Mouse (Mus musculus) layer of hippocampus, postnatal 36 days (tissue): ENCODE measurements around the gene Arpc4. TPM values are rescaled to one million over a fixed set of nuclear protein-coding genes. Genes with fewer than 3 reads are reported as not detected.

Experiments
- microRNA-seq, 2 experiments: library from miRNA; unstranded; fragments of <30 nt; microRNA quantifications; one replicate each; pipeline ENCODE4 v1.2.0; 2021
- total RNA-seq, 2 experiments: library from RNA; stranded (reverse); gene quantifications; 2 replicates each; pipeline ENCODE4 v1.2.3; 2021

The Arpc4 gene
- total RNA-seq, 2 experiments from 2014 or later = 296 to 329 TPM

Small RNA genes within 50 kb of the gene (microRNA-seq; reads per million reads assigned to microRNA genes)
- gene Gm24387 = 0 reads per million in 2 experiments

Other genes with a start within 250 kb of the Arpc4 start
- gene Lhfpl4, start 182.7 kb upstream of the Arpc4 start, total RNA-seq = 10 to 100 TPM; 75.6 to 78.2 TPM
- 10 to 100 TPM; 12.6 to 14.5 TPM for gene Mtmr14, start 140.3 kb upstream of the Arpc4 start, total RNA-seq
- 10 to 100 TPM; 17.6 to 22.7 TPM for gene Cpne9, start 95.8 kb upstream of the Arpc4 start, total RNA-seq
- gene Brpf1, start 71.0 kb upstream of the Arpc4 start, total RNA-seq = 10 to 100 TPM; 36.3 to 39.4 TPM
- 1 to 10 TPM; 8.3 to 9.5 TPM for gene Ogg1, start 51.1 kb upstream of the Arpc4 start, total RNA-seq
- 10 to 100 TPM; 48.6 to 50.1 TPM for gene Camk1, start 34.1 kb upstream of the Arpc4 start, total RNA-seq
- gene Tada3, start 232 bp upstream of the Arpc4 start, total RNA-seq = 10 to 100 TPM; 53.4 to 56.1 TPM
- 10 to 100 TPM; 17.8 to 19.3 TPM for gene Ttll3, start 11.1 kb downstream of the Arpc4 start, total RNA-seq
- gene Rpusd3, start 41.2 kb downstream of the Arpc4 start, total RNA-seq = 10 to 100 TPM; 31.1 to 32.4 TPM
- gene Cidec, start 57.6 kb downstream of the Arpc4 start, total RNA-seq = not detected
- gene Jagn1, start 64.5 kb downstream of the Arpc4 start, total RNA-seq = 10 to 100 TPM; 43.4 to 50.6 TPM
- under 1 TPM; 0.25 to 0.27 TPM for gene Il17re, start 80.4 kb downstream of the Arpc4 start, total RNA-seq
- 1 to 10 TPM; 6.4 to 9.7 TPM for gene Il17rc, start 93.3 kb downstream of the Arpc4 start, total RNA-seq
- 100 to 1,000 TPM; 122 to 133 TPM for gene Creld1, start 105.2 kb downstream of the Arpc4 start, total RNA-seq
- gene Prrt3, start 123.8 kb downstream of the Arpc4 start, total RNA-seq = 10 to 100 TPM; 52.8 to 54.1 TPM
- 10 to 100 TPM; 75.1 to 82.0 TPM for gene Emc3, start 153.5 kb downstream of the Arpc4 start, total RNA-seq
- gene Fancd2, start 153.6 kb downstream of the Arpc4 start, total RNA-seq = 1 to 10 TPM; 1.9 to 2.5 TPM
- under 1 TPM; 0.28 to 0.50 TPM for gene Fancd2os, start 222.6 kb downstream of the Arpc4 start, total RNA-seq
- 100 to 1,000 TPM; 224 to 232 TPM for gene Brk1, start 226.7 kb downstream of the Arpc4 start, total RNA-seq
- 10 to 100 TPM; 50.8 to 50.9 TPM for gene Vhl, start 245.8 kb downstream of the Arpc4 start, total RNA-seq